Mouse (Mus musculus) lung, postnatal 0 days (tissue): ENCODE data around the gene Inafm2.

Source experiments
- CTCF ChIP-seq: IDR thresholded peaks from 2 replicates; pipeline ENCODE4 v1.5.1; 2016; ENCODE audit warnings: antibody characterized with exemption, mild to moderate bottlenecking
- EP300 ChIP-seq: IDR thresholded peaks from 2 replicates; pipeline ENCODE4 v1.6.1; 2016; ENCODE audit warnings: antibody characterized with exemption, mild to moderate bottlenecking, control low read depth

GRCm38 (mm10) chr2:118702883-118703761 is 42.4 kb upstream of the Inafm2 start:
- peak; percentile 53 for TF ChIP-seq CTCF
- TF ChIP-seq EP300 = no peak
